In genomic region chr1:153201448-153201847, GRCm38 (mm10) we compare ENCODE assay signal across 16 mouse cellular contexts. TPM values are rescaled to one million over a fixed set of nuclear protein-coding genes. Genes with fewer than 3 reads are reported as not detected.
DNase-seq lines count a peak whose midpoint lies in the region; ATAC-seq lines count a peak whose summit lies in the region.
"Had no signal": no experiment of that assay in that cellular context is flagged by ENCODE, and none has a peak within 500 bp of the region (broad histone marks: within the 10 kb centered on the region; RNA-seq: fewer than 3 reads in every experiment).

No protein-coding gene starts in this region.

- no peaks in the 10 kb centered on the region for H3K9me3 ChIP-seq in forebrain, embryonic 14.5 days (replicated peaks; ENCODE audit: control insufficient read depth, low read length)
- H3K9me3 ChIP-seq in forebrain, embryonic 12.5 days: no peaks in the 10 kb centered on the region
- no peaks in the 10 kb centered on the region for H3K9me3 ChIP-seq in neural tube, embryonic 15.5 days (replicated peaks)
- H3K9me3 ChIP-seq: embryonic facial prominence, embryonic 12.5 days; liver, embryonic 13.5 days had no signal

- H3K9ac ChIP-seq in forebrain, embryonic 14.5 days (ENCODE audit: low read length): no peak overlapping the region
- H3K9ac ChIP-seq in forebrain, embryonic 12.5 days: no peak overlapping the region
- no peak overlapping the region for H3K9ac ChIP-seq in neural tube, embryonic 15.5 days (replicated peaks)
- H3K9ac ChIP-seq: embryonic facial prominence, embryonic 12.5 days; liver, embryonic 13.5 days had no signal

- peaks cover 5% of the 10 kb centered on the region; the same call in 1 of the 2 replicates for H3K4me1 ChIP-seq in forebrain, embryonic 14.5 days (ENCODE audit: control insufficient read depth, insufficient read depth, low read length)
- peaks cover 25% of the 10 kb centered on the region for H3K4me1 ChIP-seq in forebrain, embryonic 12.5 days
- H3K4me1 ChIP-seq in neural tube, embryonic 15.5 days: peaks cover 13% of the 10 kb centered on the region; the same call in 1 of the 2 replicates
- H3K4me1 ChIP-seq: liver, embryonic 13.5 days had no signal

- WGBS in forebrain, embryonic 14.5 days: 41% methylated on average over 14 of the region's 14 CpGs
- 55% methylated on average over 14 of the region's 14 CpGs for WGBS in forebrain, embryonic 12.5 days
- 47% methylated on average over 14 of the region's 14 CpGs for WGBS in neural tube, embryonic 15.5 days

- H3K4me3 ChIP-seq in forebrain, embryonic 14.5 days (ENCODE audit: low read depth, low read length): no peak overlapping the region
- no peak overlapping the region for H3K4me3 ChIP-seq in forebrain, embryonic 12.5 days (replicated peaks)
- H3K4me3 ChIP-seq in neural tube, embryonic 15.5 days (replicated peaks): no peak overlapping the region
- H3K4me3 ChIP-seq: embryonic facial prominence, embryonic 12.5 days; left cerebral cortex, adult 2 months; liver, embryonic 13.5 days had no signal

- no peak overlapping the region for H3K27ac ChIP-seq in forebrain, embryonic 14.5 days (ENCODE audit: low read depth, low read length)
- H3K27ac ChIP-seq in forebrain, embryonic 12.5 days: no peak overlapping the region
- H3K27ac ChIP-seq in neural tube, embryonic 15.5 days (replicated peaks): 0 out of 2 replicates have a peak overlapping the region, but pooled peaks have one; percentile 0
- H3K27ac ChIP-seq: embryonic facial prominence, embryonic 12.5 days; left cerebral cortex, adult 2 months; liver, embryonic 13.5 days had no signal

- H3K36me3 ChIP-seq in forebrain, embryonic 14.5 days (ENCODE audit: control insufficient read depth, insufficient read depth, low read length): no peaks in the 10 kb centered on the region
- no peaks in the 10 kb centered on the region for H3K36me3 ChIP-seq in forebrain, embryonic 12.5 days (replicated peaks)
- H3K36me3 ChIP-seq in neural tube, embryonic 15.5 days: no peaks in the 10 kb centered on the region
- H3K36me3 ChIP-seq: embryonic facial prominence, embryonic 12.5 days; liver, embryonic 13.5 days had no signal

- H3K4me2 ChIP-seq in forebrain, embryonic 14.5 days (ENCODE audit: low read length): no peak overlapping the region
- H3K4me2 ChIP-seq in forebrain, embryonic 12.5 days: no peak overlapping the region
- H3K4me2 ChIP-seq in neural tube, embryonic 15.5 days: no peak overlapping the region
- H3K4me2 ChIP-seq: embryonic facial prominence, embryonic 12.5 days; liver, embryonic 13.5 days had no signal

- H3K27me3 ChIP-seq in forebrain, embryonic 14.5 days (replicated peaks; ENCODE audit: control insufficient read depth, insufficient read depth, low read length): no peaks in the 10 kb centered on the region
- H3K27me3 ChIP-seq in forebrain, embryonic 12.5 days: no peaks in the 10 kb centered on the region; the same call in 1 of the 2 replicates
- H3K27me3 ChIP-seq in neural tube, embryonic 15.5 days (replicated peaks): no peaks in the 10 kb centered on the region
- H3K27me3 ChIP-seq: embryonic facial prominence, embryonic 12.5 days; liver, embryonic 13.5 days had no signal

- DNase-seq in forebrain, embryonic 14.5 days (ENCODE audit: low spot score): peak; percentile 44
- peak; percentile 21 for DNase-seq in layer of hippocampus, adult 9-11 months
- no peak for DNase-seq in layer of hippocampus, postnatal 25 days (ENCODE audit: extremely low spot score in 1 of 2, low spot score in 1 of 2)
- DNase-seq in MN1 (ENCODE audit: low spot score) (peak; percentile 40), liver (no peak)
- no peak for DNase-seq in retina, postnatal 1 day
- DNase-seq: B cell, adult 2 months; cerebellum, adult 8-10 months; kidney, postnatal 36 days; liver, embryonic 13.5 days; thymus, adult 2 months had no signal

- no peak for ATAC-seq in forebrain, embryonic 14.5 days
- no peak for ATAC-seq in forebrain, embryonic 12.5 days (ENCODE audit: low FRiP score)
- ATAC-seq in neural tube, embryonic 15.5 days (ENCODE audit: low FRiP score): no peak
- ATAC-seq: activated CD4-positive, CD25-positive, alpha-beta regulatory T cell, adult 4 months had no signal

RNA-seq across cellular contexts. Expression of gene Lamc2, which starts 15.2 kb away (rescaled TPM):
- polyA plus RNA-seq in forebrain, embryonic 14.5 days (2014; fragmentation: Nextera tagmentation; extraction: Ambion mirVana): 0.70 and 1.1 TPM in 2 replicates
- 0.47 and 0.94 TPM in 2 replicates for polyA plus RNA-seq in forebrain, embryonic 12.5 days (2016; fragmentation: Nextera tagmentation; extraction: Ambion mirVana)
- total RNA-seq in layer of hippocampus, postnatal 25 days (2021): 1 to 10 TPM in 1 of 2 experiments, under 1 TPM in 1; 0.96 to 2.3 TPM
- 1.6 and 3.9 TPM in 2 replicates for polyA plus RNA-seq in neural tube, embryonic 15.5 days (2015; fragmentation: Nextera tagmentation; extraction: Ambion mirVana)

Comparison
In these comparisons a context has a peak if more than half of its experiments do, and no peak if none do; other contexts are left out.
1. DNase-seq: peak in forebrain, embryonic 14.5 days (single experiment), layer of hippocampus, adult 9-11 months (single experiment) and MN1 (single experiment); none in layer of hippocampus, postnatal 25 days (0 of 2), liver (single experiment) and retina, postnatal 1 day (single experiment).